Mouse (Mus musculus): ENCODE results near the gene U2af1l4. TPM values are rescaled to one million over a fixed set of nuclear protein-coding genes. Genes with fewer than 3 reads are reported as not detected.

U2af1l4 gene
- polyA plus RNA-seq, 1 experiment: 73.9 TPM

GRCm38 (mm10) chr7:30591605-30591951, 28.5 kb downstream of the U2af1l4 start:
- H3K36me3 ChIP-seq (ENCODE audit: control insufficient read depth, insufficient read depth, low read length, poor library complexity, severe bottlenecking): peaks cover under 1% of the 10 kb centered on the region; the same call in 1 of the 2 replicates
- H3K4me1 ChIP-seq (ENCODE audit: control insufficient read depth, insufficient read depth, low read length): peaks cover 9% of the 10 kb centered on the region
- H3K4me3 ChIP-seq (ENCODE audit: low read depth, low read length): no peak overlapping the region
- H3K27ac ChIP-seq (ENCODE audit: insufficient read depth, low read length): no peak overlapping the region
- no peaks in the 10 kb centered on the region for H3K9me3 ChIP-seq (replicated peaks; ENCODE audit: control insufficient read depth, insufficient read depth, low read length, poor library complexity, severe bottlenecking)
- TF ChIP-seq EP300 (IDR thresholded peaks at IDR 0.05; ENCODE audit: insufficient read depth, low read depth, low read length): no peak
- H3K27me3 ChIP-seq (ENCODE audit: control insufficient read depth, insufficient read depth, low read length, poor library complexity, severe bottlenecking): no peaks in the 10 kb centered on the region
- H3K9ac ChIP-seq (ENCODE audit: low read depth, poor library complexity, severe bottlenecking): peak overlapping the region; percentile 16

GRCm38 (mm10) chr7:30592772-30593423, 29.8 kb downstream of the U2af1l4 start:
- no peaks in the 10 kb centered on the region for H3K9me3 ChIP-seq (replicated peaks; ENCODE audit: control insufficient read depth, insufficient read depth, low read length, poor library complexity, severe bottlenecking)
- no peak for TF ChIP-seq CTCF (IDR thresholded peaks at IDR 0.05; ENCODE audit: low read depth, low read length)
- no peak for TF ChIP-seq POLR2A (IDR thresholded peaks at IDR 0.05; ENCODE audit: insufficient read depth, low read length)
- no peak for TF ChIP-seq EP300 (IDR thresholded peaks at IDR 0.05; ENCODE audit: insufficient read depth, low read depth, low read length)
- no peak overlapping the region for H3K27ac ChIP-seq (ENCODE audit: insufficient read depth, low read length)
- no peaks in the 10 kb centered on the region for H3K36me3 ChIP-seq (ENCODE audit: control insufficient read depth, insufficient read depth, low read length, poor library complexity, severe bottlenecking)
- no peak overlapping the region for H3K9ac ChIP-seq (ENCODE audit: low read depth, poor library complexity, severe bottlenecking)
- H3K4me1 ChIP-seq (ENCODE audit: control insufficient read depth, insufficient read depth, low read length): peaks cover 9% of the 10 kb centered on the region
- no peaks in the 10 kb centered on the region for H3K27me3 ChIP-seq (ENCODE audit: control insufficient read depth, insufficient read depth, low read length, poor library complexity, severe bottlenecking)
- peak overlapping the region; percentile 11; the same call in 1 of the 2 replicates for H3K4me3 ChIP-seq (ENCODE audit: low read depth, low read length)

DNA sequence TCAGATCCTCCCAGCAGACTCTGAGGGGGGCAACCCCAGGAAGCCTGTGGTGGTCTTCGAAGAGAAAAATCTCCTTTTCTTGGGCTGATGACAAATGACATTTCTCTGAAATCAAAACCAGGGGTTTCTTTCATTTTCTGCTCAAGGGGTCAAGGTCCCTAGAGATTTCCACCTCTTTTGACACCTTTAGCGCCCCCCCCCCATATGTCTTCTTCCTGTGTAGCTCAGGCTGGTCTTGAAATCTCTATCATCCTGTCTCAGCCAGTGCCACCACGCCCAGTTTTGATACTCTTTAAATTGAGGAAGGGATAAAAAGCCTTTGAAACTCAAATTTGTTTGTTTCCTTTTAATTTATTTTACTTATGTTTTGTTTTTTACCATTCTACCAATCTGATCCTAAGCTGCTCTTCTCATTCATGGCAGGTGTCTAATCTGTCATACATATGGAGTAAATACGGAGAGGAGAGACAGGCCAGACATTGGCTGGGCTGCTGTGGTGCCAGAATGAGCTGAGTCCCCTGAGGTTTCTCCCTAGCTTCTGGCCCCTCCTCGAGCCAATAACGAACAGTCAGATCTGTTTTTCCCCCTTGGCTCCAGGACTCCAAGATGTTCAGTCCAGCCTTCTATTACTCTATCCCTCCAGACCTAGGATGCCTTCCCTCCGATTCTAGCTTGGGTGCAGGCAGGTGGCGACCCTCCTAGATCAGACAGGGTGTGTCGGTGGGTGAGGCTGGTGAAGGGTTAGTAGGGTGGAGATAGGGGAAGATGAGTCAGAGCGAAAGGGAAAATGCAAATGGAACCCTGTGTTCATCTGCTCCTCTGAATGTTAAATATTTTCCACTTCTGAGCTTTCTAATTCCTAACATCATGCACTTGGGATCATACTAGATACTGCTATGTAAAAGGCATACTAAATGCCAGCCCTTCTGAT, 30.7 kb downstream of the U2af1l4 start:
- H3K27ac ChIP-seq (ENCODE audit: insufficient read depth, low read length): no peak overlapping the region
- H3K9me3 ChIP-seq (replicated peaks; ENCODE audit: control insufficient read depth, insufficient read depth, low read length, poor library complexity, severe bottlenecking): no peaks in the 10 kb centered on the region
- peaks cover 9% of the 10 kb centered on the region for H3K4me1 ChIP-seq (ENCODE audit: control insufficient read depth, insufficient read depth, low read length)
- H3K27me3 ChIP-seq (ENCODE audit: control insufficient read depth, insufficient read depth, low read length, poor library complexity, severe bottlenecking): no peaks in the 10 kb centered on the region
- TF ChIP-seq POLR2A (IDR thresholded peaks at IDR 0.05; ENCODE audit: insufficient read depth, low read length): no peak
- no peak for TF ChIP-seq EP300 (IDR thresholded peaks at IDR 0.05; ENCODE audit: insufficient read depth, low read depth, low read length)
- no peak for TF ChIP-seq CTCF (IDR thresholded peaks at IDR 0.05; ENCODE audit: low read depth, low read length)
- no peak overlapping the region for H3K4me3 ChIP-seq (ENCODE audit: low read depth, low read length)
- no peak overlapping the region for H3K9ac ChIP-seq (ENCODE audit: low read depth, poor library complexity, severe bottlenecking)
- no peaks in the 10 kb centered on the region for H3K36me3 ChIP-seq (ENCODE audit: control insufficient read depth, insufficient read depth, low read length, poor library complexity, severe bottlenecking)

GRCm38 (mm10) chr7:30594510-30595024, 31.5 kb downstream of the U2af1l4 start:
- Histone ChIP-seq H3K36me3 (ENCODE audit: control insufficient read depth, insufficient read depth, low read length, poor library complexity, severe bottlenecking) (no peaks in the 10 kb centered on the region), H3K27ac (ENCODE audit: insufficient read depth, low read length) (no peak overlapping the region), H3K4me3 (ENCODE audit: low read depth, low read length) (no peak overlapping the region), H3K9ac (ENCODE audit: low read depth, poor library complexity, severe bottlenecking) (no peak overlapping the region), H3K9me3 (replicated peaks; ENCODE audit: control insufficient read depth, insufficient read depth, low read length, poor library complexity, severe bottlenecking) (no peaks in the 10 kb centered on the region), H3K27me3 (ENCODE audit: control insufficient read depth, insufficient read depth, low read length, poor library complexity, severe bottlenecking) (no peaks in the 10 kb centered on the region), H3K4me1 (ENCODE audit: control insufficient read depth, insufficient read depth, low read length) (peaks cover 9% of the 10 kb centered on the region)
- TF ChIP-seq POLR2A (IDR thresholded peaks at IDR 0.05; ENCODE audit: insufficient read depth, low read length): no peak
- TF ChIP-seq CTCF (IDR thresholded peaks at IDR 0.05; ENCODE audit: low read depth, low read length): no peak
- TF ChIP-seq EP300 (IDR thresholded peaks at IDR 0.05; ENCODE audit: insufficient read depth, low read depth, low read length): no peak

- H3K27me3 ChIP-seq (ENCODE audit: control insufficient read depth, insufficient read depth, low read length, poor library complexity, severe bottlenecking): no peaks in the 10 kb centered on the region
- peaks cover 9% of the 10 kb centered on the region for H3K4me1 ChIP-seq (ENCODE audit: control insufficient read depth, insufficient read depth, low read length)
- H3K9me3 ChIP-seq (replicated peaks; ENCODE audit: control insufficient read depth, insufficient read depth, low read length, poor library complexity, severe bottlenecking): no peaks in the 10 kb centered on the region
- no peak overlapping the region for H3K27ac ChIP-seq (ENCODE audit: insufficient read depth, low read length)
- H3K9ac ChIP-seq (ENCODE audit: low read depth, poor library complexity, severe bottlenecking): no peak overlapping the region
- TF ChIP-seq EP300 (IDR thresholded peaks at IDR 0.05; ENCODE audit: insufficient read depth, low read depth, low read length): no peak
- TF ChIP-seq POLR2A (IDR thresholded peaks at IDR 0.05; ENCODE audit: insufficient read depth, low read length): no peak
- TF ChIP-seq CTCF (IDR thresholded peaks at IDR 0.05; ENCODE audit: low read depth, low read length): no peak
- H3K36me3 ChIP-seq (ENCODE audit: control insufficient read depth, insufficient read depth, low read length, poor library complexity, severe bottlenecking): no peaks in the 10 kb centered on the region
- H3K4me3 ChIP-seq (ENCODE audit: low read depth, low read length): no peak overlapping the region
Observed at GRCm38 (mm10) chr7:30596093-30596492, 33.0 kb downstream of the U2af1l4 start.

GRCm38 (mm10) chr7:30596811-30597210, 33.7 kb downstream of the U2af1l4 start:
- H3K27ac ChIP-seq (ENCODE audit: insufficient read depth, low read length): no peak overlapping the region
- no peaks in the 10 kb centered on the region for H3K9me3 ChIP-seq (replicated peaks; ENCODE audit: control insufficient read depth, insufficient read depth, low read length, poor library complexity, severe bottlenecking)
- no peak overlapping the region for H3K9ac ChIP-seq (ENCODE audit: low read depth, poor library complexity, severe bottlenecking)

More at GRCm38 (mm10) chr7:30596811-30597210, 33.7 kb downstream of the U2af1l4 start:
- no peak for TF ChIP-seq CTCF (IDR thresholded peaks at IDR 0.05; ENCODE audit: low read depth, low read length)
- TF ChIP-seq POLR2A (IDR thresholded peaks at IDR 0.05; ENCODE audit: insufficient read depth, low read length): no peak
- TF ChIP-seq EP300 (IDR thresholded peaks at IDR 0.05; ENCODE audit: insufficient read depth, low read depth, low read length): no peak
- Histone ChIP-seq H3K27me3 (ENCODE audit: control insufficient read depth, insufficient read depth, low read length, poor library complexity, severe bottlenecking) (no peaks in the 10 kb centered on the region), H3K4me3 (ENCODE audit: low read depth, low read length) (no peak overlapping the region), H3K36me3 (ENCODE audit: control insufficient read depth, insufficient read depth, low read length, poor library complexity, severe bottlenecking) (no peaks in the 10 kb centered on the region), H3K4me1 (ENCODE audit: control insufficient read depth, insufficient read depth, low read length) (peaks cover 9% of the 10 kb centered on the region)

All from ES-Bruce4 (cell line).